Mouse (Mus musculus) small intestine, adult 2 months (tissue): Measurements from ENCODE around the gene Cdh23.

Experiments
- CTCF ChIP-seq: fragments of 200-500 bp; IDR thresholded peaks from 2 replicates; pipeline ENCODE4 v1.5.1; 2012; ENCODE audit warnings: low read depth, mild to moderate bottlenecking, control low read depth, inconsistent platforms, low read length, moderate library complexity, mixed read lengths; ENCODE audit not compliant: insufficient replicate concordance, insufficient read length; ENCODE audit errors: extremely low read depth
- POLR2A ChIP-seq: fragments of 200-500 bp; IDR thresholded peaks from 2 replicates; pipeline ENCODE4 v1.6.1; 2012; ENCODE audit warnings: low read depth, mild to moderate bottlenecking, control low read depth, inconsistent platforms, low read length, moderate library complexity

DNA sequence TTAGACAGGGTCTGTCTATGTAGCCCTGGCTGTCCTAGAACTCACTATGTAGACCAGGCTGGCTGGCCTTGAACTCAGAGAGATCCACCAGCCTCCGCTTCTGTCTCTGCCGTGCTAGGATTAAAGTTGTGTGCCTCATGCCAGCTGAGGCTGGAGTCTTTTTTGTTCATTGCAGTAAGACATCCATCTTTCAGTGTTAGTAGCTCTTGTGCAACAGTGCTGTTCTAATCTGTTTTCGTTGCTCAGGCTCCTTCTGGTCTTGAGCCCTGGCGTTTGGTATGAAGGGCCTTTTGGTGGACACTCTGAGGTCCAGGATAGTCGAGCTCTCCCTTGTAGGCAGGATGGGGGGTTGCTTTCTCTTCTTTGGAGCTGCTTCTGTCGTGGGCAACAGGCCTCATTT is 332.9 kb downstream of the Cdh23 start:
- TF ChIP-seq CTCF, result no peak
- TF ChIP-seq POLR2A, result no peak
